Mouse (Mus musculus) limb, embryonic 14.5 days (tissue): Measurements from ENCODE around the gene Stat5a. TPM values are rescaled to one million over a fixed set of nuclear protein-coding genes. Genes with fewer than 3 reads are reported as not detected.

Source experiments
- ATAC-seq: fragments of 200-750 bp; cut with Nextera tagmentation; 2 replicates; pipeline ENCODE4 v1.8.0; 2017; ENCODE audit warnings: low read depth, moderate number of reproducible peaks, moderate TSS enrichment; ENCODE audit not compliant: low FRiP score
- DNase-seq: peaks from one replicate; pipeline ENCODE4 v3.0.0-alpha.2; 2015; ENCODE audit warnings: low spot score
- H3K27ac ChIP-seq: fragments of 300-500 bp; sonication (generic); replicated peaks from 2 replicates; pipeline ENCODE4 v1.5.1; 2014; ENCODE audit warnings: low read depth, mild to moderate bottlenecking, low read length, moderate library complexity, mixed read lengths
- H3K27me3 ChIP-seq: fragments of 300-500 bp; sonication (generic); 2 replicates; pipeline ENCODE4 v1.6.1; 2014; ENCODE audit warnings: low read length, mixed read lengths; ENCODE audit not compliant: control insufficient read depth, insufficient read depth
- H3K36me3 ChIP-seq: fragments of 300-500 bp; sonication (generic); 2 replicates; pipeline ENCODE4 v1.6.1; 2014; ENCODE audit warnings: mild to moderate bottlenecking, low read length, moderate library complexity, mixed read lengths; ENCODE audit not compliant: control insufficient read depth, insufficient read depth
- H3K4me1 ChIP-seq: fragments of 300-500 bp; sonication (generic); 2 replicates; pipeline ENCODE4 v1.6.1; 2014; ENCODE audit warnings: antibody characterized with exemption, low read length, mixed read lengths; ENCODE audit not compliant: control insufficient read depth, insufficient read depth
- H3K4me2 ChIP-seq: fragments of 300-500 bp; sonication (generic); replicated peaks from 2 replicates; pipeline ENCODE4 v1.6.1; 2014; ENCODE audit warnings: low read depth, mild to moderate bottlenecking, low read length, moderate library complexity; ENCODE audit not compliant: severe bottlenecking
- H3K4me3 ChIP-seq: fragments of 300-500 bp; sonication (generic); replicated peaks from 2 replicates; pipeline ENCODE4 v1.5.1; 2014; ENCODE audit warnings: low read length
- H3K9ac ChIP-seq: fragments of 300-500 bp; sonication (generic); 2 replicates; pipeline ENCODE4 v1.6.1; 2014; ENCODE audit warnings: mild to moderate bottlenecking, low read depth, low read length, moderate library complexity; ENCODE audit not compliant: severe bottlenecking
- H3K9me3 ChIP-seq: fragments of 300-500 bp; sonication (generic); 2 replicates; pipeline ENCODE4 v1.6.1; 2016; ENCODE audit warnings: low read length; ENCODE audit not compliant: control insufficient read depth
- POLR2A ChIP-seq: fragments of 200-500 bp; IDR thresholded peaks from 2 replicates; pipeline ENCODE4 v1.8.0; 2012; ENCODE audit warnings: inconsistent platforms, mild to moderate bottlenecking, moderate library complexity, borderline replicate concordance; ENCODE audit not compliant: insufficient read depth, insufficient read length; ENCODE audit errors: extremely low read depth
- WGBS: fragments of 180-500 bp; shearing (Covaris S2); extraction: QIAGEN DNeasy Blood & Tissue Kit; methylation state at CpG from one replicate; pipeline ENCODE4 v1.1.7; 2014; 5-methylcytosine and 5-hydroxymethylcytosine counted together
- polyA plus RNA-seq, 2 experiments: library from polyadenylated mRNA; depleted of rRNA in 1 of 2; stranded (reverse) in 1 of 2; unstranded in 1 of 2; fragments of >200 nt; fragmentation: Nextera tagmentation in 1 of 2; extraction: Ambion mirVana in 1 of 2; gene quantifications; 2 replicates each; pipeline versions ENCODE4 v1.2.1 to v1.2.3; 2012 to 2014

Stat5a gene
- polyA plus RNA-seq, 2 experiments, result 7.8 to 8.0 TPM

- no peak overlapping the region for H3K27ac ChIP-seq
- 93% methylated on average over 8 of the region's 8 CpGs for WGBS
- H3K9ac ChIP-seq, result no peak overlapping the region
- no peaks in the 10 kb centered on the region for H3K36me3 ChIP-seq
- ATAC-seq, result no peak
- no peak overlapping the region for H3K4me2 ChIP-seq
- no peak for TF ChIP-seq POLR2A
- no peaks in the 10 kb centered on the region for H3K9me3 ChIP-seq
- no peaks in the 10 kb centered on the region for H3K4me1 ChIP-seq
- DNase-seq, result no peak
- no peaks in the 10 kb centered on the region for H3K27me3 ChIP-seq
- no peak overlapping the region for H3K4me3 ChIP-seq
Measured at GRCm38 (mm10) chr11:100843070-100843669, 16.0 kb upstream of the Stat5a start.

DNA sequence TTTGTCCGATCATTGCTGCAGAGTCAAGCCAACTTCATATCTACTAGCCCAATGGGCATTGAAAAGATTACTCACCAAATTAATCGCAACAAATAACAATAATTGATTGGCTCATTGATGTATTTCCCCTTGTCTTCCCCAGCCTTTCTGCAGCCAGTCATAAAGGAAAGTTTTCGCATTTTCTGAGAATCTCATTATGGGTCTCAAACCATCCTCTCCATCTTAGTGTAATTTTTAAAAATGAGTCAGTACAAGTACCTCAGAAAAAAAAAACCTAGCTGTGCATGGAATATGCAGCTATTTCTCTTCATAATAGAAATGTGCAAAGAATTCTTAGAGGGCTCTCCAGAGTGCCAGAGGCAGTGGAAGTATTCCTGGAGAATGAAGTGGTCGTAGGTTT, 15.0 kb upstream of the Stat5a start:
- Histone ChIP-seq H3K27me3 (no peaks in the 10 kb centered on the region), H3K27ac (no peak overlapping the region), H3K36me3 (no peaks in the 10 kb centered on the region), H3K9ac (no peak overlapping the region), H3K4me1 (0 out of 2 replicates have a peak, but pooled peaks cover 2% of the 10 kb centered on the region), H3K9me3 (no peaks in the 10 kb centered on the region), H3K4me3 (no peak overlapping the region), H3K4me2 (no peak overlapping the region)
- ATAC-seq (no peak), DNase-seq (no peak)
- WGBS, result 82% methylated on average over 4 of the region's 4 CpGs
- TF ChIP-seq POLR2A, result no peak

- H3K9me3 ChIP-seq, result no peaks in the 10 kb centered on the region
- H3K27me3 ChIP-seq, result no peaks in the 10 kb centered on the region
- H3K27ac ChIP-seq, result no peak overlapping the region
- no peak overlapping the region for H3K4me3 ChIP-seq
- H3K9ac ChIP-seq, result no peak overlapping the region
- H3K36me3 ChIP-seq, result no peaks in the 10 kb centered on the region
- DNase-seq (no peak), ATAC-seq (no peak)
- 0 out of 2 replicates have a peak, but pooled peaks cover 5% of the 10 kb centered on the region for H3K4me1 ChIP-seq
- no peak overlapping the region for H3K4me2 ChIP-seq
- 83% methylated on average over 6 of the region's 6 CpGs for WGBS
- TF ChIP-seq POLR2A, result no peak
Measured at GRCm38 (mm10) chr11:100845793-100846192, 13.4 kb upstream of the Stat5a start.

- DNase-seq (no peak), ATAC-seq (no peak)
- H3K4me3 ChIP-seq, result no peak overlapping the region
- H3K4me1 ChIP-seq, result 0 out of 2 replicates have a peak, but pooled peaks cover 10% of the 10 kb centered on the region
- TF ChIP-seq POLR2A, result no peak
- no peak overlapping the region for H3K27ac ChIP-seq
- H3K4me2 ChIP-seq, result no peak overlapping the region
- 90% methylated on average over 4 of the region's 4 CpGs for WGBS
- no peaks in the 10 kb centered on the region for H3K9me3 ChIP-seq
- no peaks in the 10 kb centered on the region for H3K36me3 ChIP-seq
- H3K27me3 ChIP-seq, result no peaks in the 10 kb centered on the region
- H3K9ac ChIP-seq, result no peak overlapping the region
Measured at GRCm38 (mm10) chr11:100847572-100847971, 11.6 kb upstream of the Stat5a start.

GRCm38 (mm10) chr11:100848080-100848479, 11.1 kb upstream of the Stat5a start:
- Histone ChIP-seq H3K9ac (no peak overlapping the region), H3K4me3 (no peak overlapping the region), H3K36me3 (no peaks in the 10 kb centered on the region), H3K9me3 (no peaks in the 10 kb centered on the region), H3K4me1 (0 out of 2 replicates have a peak, but pooled peaks cover 10% of the 10 kb centered on the region), H3K27ac (no peak overlapping the region), H3K4me2 (no peak overlapping the region), H3K27me3 (no peaks in the 10 kb centered on the region)
- no peak for TF ChIP-seq POLR2A
- 75% methylated on average over 4 of the region's 4 CpGs for WGBS
- DNase-seq (no peak), ATAC-seq (no peak)
